Mouse (Mus musculus) forebrain, postnatal 0 days (tissue): ENCODE measurements at regions not wholly inside any gene's neighbourhood (a gene's known extent, or its start where the extent isn't known, plus 50 kb on each side); places are given as distances from the start of the nearest gene placed in this dataset.

ENCODE experiments used
- ATAC-seq: fragments of 200-750 bp; cut with Nextera tagmentation; 2 replicates; pipeline ENCODE4 v1.8.0; 2017; ENCODE audit warnings: mild to moderate bottlenecking, moderate library complexity
- DNase-seq: peaks from one replicate; pipeline ENCODE4 v3.0.0-alpha.2; 2015
- H3K27ac ChIP-seq: fragments of 300-500 bp; sonication (generic); 2 replicates; pipeline ENCODE4 v1.5.1; 2014; ENCODE audit warnings: low read depth, mild to moderate bottlenecking, antibody characterized with exemption, low read length, moderate library complexity, mixed read lengths
- H3K27me3 ChIP-seq: fragments of 300-500 bp; sonication (generic); 2 replicates; pipeline ENCODE4 v1.6.1; 2014; ENCODE audit warnings: mild to moderate bottlenecking, low read length, mixed read lengths; ENCODE audit not compliant: insufficient read depth
- H3K36me3 ChIP-seq: fragments of 300-500 bp; sonication (generic); 2 replicates; pipeline ENCODE4 v1.6.1; 2014; ENCODE audit warnings: mild to moderate bottlenecking, moderate library complexity; ENCODE audit not compliant: insufficient read depth
- H3K4me1 ChIP-seq: fragments of 300-500 bp; sonication (generic); 2 replicates; pipeline ENCODE4 v1.6.1; 2014; ENCODE audit warnings: antibody characterized with exemption; ENCODE audit not compliant: insufficient read depth
- H3K4me2 ChIP-seq: fragments of 300-500 bp; sonication (generic); 2 replicates; pipeline ENCODE4 v1.6.1; 2014; ENCODE audit warnings: low read depth, mild to moderate bottlenecking, moderate library complexity
- H3K4me3 ChIP-seq: fragments of 300-500 bp; sonication (generic); 2 replicates; pipeline ENCODE4 v1.5.1; 2014; ENCODE audit warnings: low read depth, low read length, mixed read lengths
- H3K9ac ChIP-seq: fragments of 300-500 bp; sonication (generic); 2 replicates; pipeline ENCODE4 v1.6.1; 2014; ENCODE audit warnings: mild to moderate bottlenecking
- H3K9me3 ChIP-seq: fragments of 300-500 bp; sonication (generic); 2 replicates; pipeline ENCODE4 v1.6.1; 2016; ENCODE audit warnings: low read length
- CTCF ChIP-seq: sonication (generic); IDR thresholded peaks from 2 replicates; pipeline ENCODE4 v1.5.1; 2016; ENCODE audit warnings: antibody characterized with exemption, control low read depth, low read depth
- WGBS: fragments of 180-500 bp; shearing (Covaris S2); extraction: QIAGEN DNeasy Blood & Tissue Kit; methylation state at CpG from one replicate; pipeline ENCODE4 v1.1.7; 2014; 5-methylcytosine and 5-hydroxymethylcytosine counted together

DNA sequence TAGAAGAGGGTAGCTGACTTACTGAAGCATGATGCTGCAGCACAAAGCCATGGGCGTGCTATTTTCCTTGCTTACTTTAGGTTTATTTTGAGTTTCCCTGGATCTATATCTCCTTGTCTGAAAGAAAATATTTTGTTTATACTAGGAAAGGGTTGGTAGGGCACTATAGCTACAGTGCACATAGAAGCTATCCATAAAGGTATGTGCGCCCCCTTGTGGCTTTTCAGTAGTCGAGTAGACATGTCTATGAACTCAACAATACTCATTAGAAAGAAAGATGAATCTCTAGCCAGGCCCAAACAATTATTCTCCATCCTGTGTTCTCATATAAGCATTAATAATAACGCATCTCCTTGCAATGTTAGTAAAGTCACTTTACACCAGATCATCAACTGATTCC lies 114.3 kb downstream of the Rab38 start:
- Histone ChIP-seq H3K4me1 (no peaks in the 10 kb centered on the region), H3K36me3 (no peaks in the 10 kb centered on the region), H3K4me2 (no peak overlapping the region), H3K27ac (no peak overlapping the region), H3K9me3 (no peaks in the 10 kb centered on the region), H3K4me3 (no peak overlapping the region), H3K9ac (no peak overlapping the region), H3K27me3 (no peaks in the 10 kb centered on the region)
- WGBS: 9% methylated on average over 4 of the region's 4 CpGs
- peak; percentile 87 for ATAC-seq
- TF ChIP-seq CTCF: peak; percentile 76
- peak; percentile 87 for DNase-seq

DNA sequence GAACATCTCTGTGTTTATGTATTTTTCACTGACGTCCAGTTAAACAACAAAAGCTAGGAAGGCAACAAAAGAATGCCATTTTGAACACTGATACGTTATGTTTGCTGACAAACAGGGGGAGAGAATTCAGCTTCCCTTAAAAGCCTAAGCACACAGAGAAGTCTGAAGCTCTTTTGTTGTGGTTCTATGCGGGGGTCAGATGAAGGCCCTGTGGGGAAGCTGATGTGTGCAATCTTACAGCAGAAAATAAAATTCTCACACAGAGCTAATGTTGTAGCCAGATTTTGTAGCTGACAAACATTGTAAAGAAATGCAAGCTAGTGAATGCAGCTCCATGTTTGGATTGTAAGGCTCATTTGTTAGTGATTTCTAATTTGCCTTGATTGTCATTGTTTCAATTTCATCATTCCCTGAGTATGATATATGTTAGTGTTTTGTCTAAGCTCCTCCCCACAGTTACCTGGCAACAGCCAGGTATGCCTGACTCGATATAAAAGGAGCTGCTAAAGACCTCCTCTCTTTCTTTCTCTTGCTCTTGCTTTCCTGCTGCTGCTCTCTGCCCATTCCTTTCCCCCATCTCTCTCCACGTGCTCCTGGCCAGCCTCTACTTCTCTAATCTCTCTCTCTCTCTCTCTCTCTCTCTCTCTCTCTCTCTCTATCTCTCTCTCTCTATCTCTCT lies 115.0 kb downstream of the Rab38 start:
- Histone ChIP-seq H3K4me2 (no peak overlapping the region), H3K9ac (no peak overlapping the region), H3K4me3 (no peak overlapping the region), H3K36me3 (no peaks in the 10 kb centered on the region), H3K27me3 (no peaks in the 10 kb centered on the region), H3K9me3 (no peaks in the 10 kb centered on the region), H3K27ac (no peak overlapping the region), H3K4me1 (no peaks in the 10 kb centered on the region)
- no peak for TF ChIP-seq CTCF
- WGBS: 30% methylated on average over 5 of the region's 5 CpGs
- DNase-seq (peak; percentile 16), ATAC-seq (peak; percentile 40; the same call in 1 of the 2 replicates)

DNA sequence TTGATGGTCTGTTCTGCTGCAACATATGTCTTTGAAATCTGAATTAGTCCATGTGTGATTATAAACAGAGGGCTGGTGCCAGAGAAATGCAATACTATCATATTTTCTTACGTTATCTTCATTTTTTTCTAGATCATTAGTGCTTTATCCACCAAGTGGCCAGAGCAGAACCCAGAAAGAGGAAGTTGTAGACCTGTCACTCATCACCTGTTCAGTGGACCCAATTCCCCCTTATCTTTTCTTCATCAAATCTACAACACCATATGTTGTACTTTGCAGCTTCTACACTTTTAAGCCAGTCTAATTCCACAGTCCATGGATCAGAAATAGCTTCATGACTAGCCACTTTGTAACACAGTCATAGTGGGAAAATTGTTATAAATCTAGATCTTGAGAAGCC lies 145.0 kb downstream of the Rab38 start:
- no peak for ATAC-seq
- no peaks in the 10 kb centered on the region for H3K27me3 ChIP-seq
- H3K9ac ChIP-seq: no peak overlapping the region
- no peaks in the 10 kb centered on the region for H3K4me1 ChIP-seq
- no peaks in the 10 kb centered on the region for H3K9me3 ChIP-seq
- TF ChIP-seq CTCF: no peak
- no peak overlapping the region for H3K4me2 ChIP-seq
- no peak overlapping the region for H3K4me3 ChIP-seq
- no peak for DNase-seq
- no peak overlapping the region for H3K27ac ChIP-seq
- H3K36me3 ChIP-seq: no peaks in the 10 kb centered on the region
- 73% methylated on average over 1 of the region's 1 CpGs for WGBS

DNA sequence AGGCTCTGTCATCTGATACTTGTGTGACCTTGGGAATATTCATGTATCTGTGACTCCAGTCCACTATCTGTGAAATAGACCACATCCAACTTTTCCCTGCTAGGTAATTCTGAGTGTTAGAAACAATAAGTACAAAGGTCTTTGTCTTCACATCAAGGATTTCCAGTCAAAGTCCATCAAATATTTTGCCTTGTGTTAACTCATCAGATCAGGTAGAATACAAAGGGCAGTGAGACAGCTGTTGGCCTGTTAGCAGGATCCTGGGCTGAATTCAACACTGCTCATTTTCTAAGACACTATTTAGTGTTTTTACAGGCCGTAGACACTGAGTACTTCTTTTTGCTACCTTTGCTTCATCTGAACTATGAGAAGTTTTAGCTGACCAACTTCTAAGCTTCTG lies 170.7 kb downstream of the Rab38 start:
- H3K36me3 ChIP-seq: no peaks in the 10 kb centered on the region
- WGBS: 86% methylated on average over 1 of the region's 1 CpGs
- H3K27me3 ChIP-seq: no peaks in the 10 kb centered on the region
- H3K4me1 ChIP-seq: no peaks in the 10 kb centered on the region
- no peak overlapping the region for H3K4me3 ChIP-seq
- no peak overlapping the region for H3K27ac ChIP-seq
- DNase-seq (no peak), ATAC-seq (no peak)
- H3K9me3 ChIP-seq: no peaks in the 10 kb centered on the region
- no peak overlapping the region for H3K4me2 ChIP-seq
- TF ChIP-seq CTCF: no peak
- no peak overlapping the region for H3K9ac ChIP-seq
